Mouse (Mus musculus) embryonic fibroblast, embryonic 13.5 days (primary cell): ENCODE measurements around the gene Rp2. TPM values are rescaled to one million over a fixed set of nuclear protein-coding genes. Genes with fewer than 3 reads are reported as not detected.

ENCODE experiments used
- H3K27ac ChIP-seq: 2 replicates; pipeline ENCODE4 v1.5.1; 2012; ENCODE audit warnings: low read length, control low read depth, inconsistent platforms; ENCODE audit not compliant: insufficient read depth
- H3K4me1 ChIP-seq: 2 replicates; pipeline ENCODE4 v1.6.1; 2011; ENCODE audit warnings: low read length; ENCODE audit not compliant: control insufficient read depth, insufficient read depth
- H3K4me3 ChIP-seq: 2 replicates; pipeline ENCODE4 v1.5.1; 2011; ENCODE audit warnings: mild to moderate bottlenecking, control low read depth, low read length; ENCODE audit not compliant: insufficient read depth
- CTCF ChIP-seq: IDR thresholded peaks from 2 replicates; pipeline ENCODE4 v1.5.1; 2011; ENCODE audit warnings: mild to moderate bottlenecking, control low read depth, low read length, moderate library complexity, borderline replicate concordance; ENCODE audit not compliant: insufficient read depth
- POLR2A ChIP-seq: IDR thresholded peaks from 2 replicates; pipeline ENCODE4 v1.6.1; 2011; ENCODE audit warnings: low read depth, mild to moderate bottlenecking, control low read depth, low read length, moderate library complexity
- polyA plus RNA-seq: library from polyadenylated mRNA; stranded (reverse); fragments of >200 nt; gene quantifications from 2 replicates; pipeline ENCODE4 v1.2.4, GENCODE M21; 2011; ENCODE audit warnings: low read depth; ENCODE audit not compliant: missing spikeins, insufficient read length

Rp2 gene
- polyA plus RNA-seq, 1 experiment, result 27.0 TPM

DNA sequence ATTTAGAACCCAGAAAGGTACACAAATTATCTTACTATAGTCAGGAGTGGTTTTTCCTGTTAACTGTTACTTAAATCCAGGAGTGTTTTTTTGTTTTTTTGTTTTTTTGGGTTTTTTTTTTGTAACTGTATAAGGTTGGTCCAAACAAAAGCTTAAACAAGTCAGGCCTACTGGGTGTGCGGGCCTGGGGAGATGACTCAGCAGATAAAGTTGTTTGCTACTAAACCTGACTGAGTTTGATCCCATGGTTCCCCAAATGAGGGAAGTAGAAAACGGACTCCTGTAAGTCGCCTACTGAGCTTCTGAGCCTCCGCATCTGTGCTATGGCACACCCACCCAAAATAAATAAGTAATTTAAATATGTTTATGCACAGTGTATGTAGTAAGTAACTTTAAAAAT, 55.3 kb downstream of the Rp2 start:
- H3K4me3 ChIP-seq, result no peak overlapping the region
- H3K4me1 ChIP-seq, result no peaks in the 10 kb centered on the region
- H3K27ac ChIP-seq, result no peak overlapping the region
- TF ChIP-seq POLR2A, result no peak
- no peak for TF ChIP-seq CTCF

DNA sequence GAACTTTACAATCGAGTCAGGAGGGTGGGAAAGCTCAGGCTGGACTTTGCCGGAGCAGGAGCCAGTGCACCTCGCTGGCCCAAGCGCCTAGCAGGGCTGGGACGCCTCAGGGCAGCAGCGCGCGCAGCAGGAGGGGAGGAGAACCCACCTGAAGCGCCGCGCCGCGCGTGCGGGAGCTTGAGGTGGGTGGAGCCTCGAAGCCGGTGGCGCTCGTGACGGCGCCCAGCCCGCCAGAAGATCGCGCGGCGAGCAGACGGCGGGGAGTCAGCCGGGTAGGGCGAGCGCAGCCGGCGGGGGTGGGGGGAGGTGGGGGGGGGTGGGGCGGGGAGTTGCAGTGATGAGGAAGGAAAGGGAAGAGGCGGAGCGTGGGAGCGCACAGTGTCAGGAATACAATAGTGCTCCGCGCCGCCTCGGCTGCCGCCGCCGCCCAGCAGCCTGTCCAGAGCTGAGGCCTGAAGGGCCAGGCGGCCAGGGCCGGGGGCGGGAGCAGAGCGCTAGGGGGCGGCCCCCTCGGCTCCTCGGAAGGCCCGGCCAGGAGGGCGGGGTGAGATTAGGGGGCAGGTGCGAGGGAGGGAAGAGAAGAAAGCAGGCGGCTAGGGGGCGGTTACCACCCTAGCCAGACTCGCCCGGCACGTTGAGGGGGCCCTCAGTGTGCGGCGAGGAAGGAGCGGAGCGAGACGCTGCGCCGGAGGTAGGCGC, 61.0 kb downstream of the Rp2 start, which contains the start of gene Jade3:
Gene Jade3, plus strand, starts transcription at position 549 of the 699 bp plus-strand sequence.
- no peak for TF ChIP-seq CTCF
- TF ChIP-seq POLR2A, result peak; percentile 91
- H3K4me1 ChIP-seq, result no peaks in the 10 kb centered on the region
- H3K4me3 ChIP-seq, result peak within 1 kb of the TSS; percentile 91
- H3K27ac ChIP-seq, result peak within 1 kb of the TSS; percentile 57

DNA sequence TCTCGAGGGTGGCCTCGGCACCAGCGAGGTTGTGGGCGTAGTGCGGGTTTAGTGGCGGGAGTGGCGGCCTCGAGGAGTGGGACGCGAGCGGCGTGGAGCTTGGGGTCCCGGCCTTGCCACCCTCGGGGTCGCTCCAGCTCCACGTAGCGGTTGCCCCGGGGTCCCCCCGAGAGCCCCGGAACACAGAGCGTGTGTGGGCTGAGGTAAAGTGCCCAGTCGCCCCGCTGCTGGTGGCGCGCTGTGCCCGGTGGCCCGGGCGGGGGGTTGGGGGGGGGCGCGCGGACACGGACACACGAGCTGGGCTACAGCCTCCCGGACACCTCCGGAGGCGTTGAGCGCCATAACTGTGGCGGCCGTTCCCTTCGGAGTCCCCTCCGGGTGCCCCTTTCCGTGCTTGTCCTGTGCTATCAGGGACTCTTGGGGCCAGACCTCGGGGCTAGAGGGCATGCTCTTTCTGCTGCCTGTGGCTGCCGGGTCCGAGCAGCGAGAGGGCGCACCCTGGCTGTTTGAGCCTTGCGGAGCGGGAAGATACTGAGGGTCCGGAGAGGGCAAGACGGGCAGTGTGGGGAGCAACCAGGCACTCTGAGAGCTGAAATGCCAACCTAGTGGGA, 61.7 kb downstream of the Rp2 start:
- Histone ChIP-seq H3K4me3 (peak overlapping the region; percentile 91), H3K4me1 (no peaks in the 10 kb centered on the region), H3K27ac (peak overlapping the region; percentile 50; the same call in 1 of the 2 replicates)
- no peak for TF ChIP-seq POLR2A
- no peak for TF ChIP-seq CTCF

Other genes starting within 250 kb of the Rp2 start
- 0.20 and 0.91 TPM in 2 replicates for gene Slc9a7, start 72.7 kb upstream of the Rp2 start, polyA plus RNA-seq
- 7.0 and 9.1 TPM in 2 replicates for gene Jade3, start 61.2 kb downstream of the Rp2 start, polyA plus RNA-seq
- not detected in 2 replicates for gene Rgn, start 185.3 kb downstream of the Rp2 start, polyA plus RNA-seq